Mouse (Mus musculus) lung, adult 2 months (tissue): ENCODE results near the gene Impg1.

ENCODE experiments used
- CTCF ChIP-seq: fragments of 200-500 bp; IDR thresholded peaks from 2 replicates; pipeline ENCODE4 v1.5.1; 2011; ENCODE audit warnings: mild to moderate bottlenecking, low read length, control low read depth; ENCODE audit not compliant: insufficient read depth
- POLR2A ChIP-seq: fragments of 200-500 bp; IDR thresholded peaks from 2 replicates; pipeline ENCODE4 v1.6.1; 2011; ENCODE audit warnings: low read depth, mild to moderate bottlenecking, control low read depth, low read length, borderline replicate concordance; ENCODE audit errors: extremely low read depth

GRCm38 (mm10) chr9:80282426-80282825 is 182.9 kb downstream of the Impg1 start:
- no peak for TF ChIP-seq CTCF
- TF ChIP-seq POLR2A: no peak
